Mouse (Mus musculus) MEL (cell line): ENCODE data around the gene Rnf185. TPM values are rescaled to one million over a fixed set of nuclear protein-coding genes. Genes with fewer than 3 reads are reported as not detected.

Experiments
- DNase-seq: peaks from one replicate; pipeline ENCODE4 v3.0.0; 2011; ENCODE audit warnings: low read depth, low spot score
- H3K27ac ChIP-seq: 2 replicates; pipeline ENCODE4 v1.5.1; 2012; ENCODE audit warnings: low read depth, mild to moderate bottlenecking, control low read depth, low read length, moderate library complexity; ENCODE audit not compliant: control insufficient read depth
- H3K27me3 ChIP-seq, 2 experiments: fragments of 150-350 bp in 1 of 2; sonication (generic) in 1 of 2; 2 replicates each; pipeline ENCODE4 v1.6.1; 2012; ENCODE audit warnings: low read length in 2 of 2, mild to moderate bottlenecking in 2 of 2, improper control_type of control experiment in 1 of 2, moderate library complexity in 1 of 2; ENCODE audit not compliant: insufficient read depth in 2 of 2, control insufficient read depth in 1 of 2
- H3K36me3 ChIP-seq, 2 experiments: 2 replicates each; pipeline ENCODE4 v1.6.1; 2012 to 2014; ENCODE audit warnings: low read length in 2 of 2, improper control_type of control experiment in 1 of 2, inconsistent platforms in 1 of 2, mild to moderate bottlenecking in 1 of 2; ENCODE audit not compliant: insufficient read depth in 2 of 2, control insufficient read depth in 1 of 2
- H3K4me1 ChIP-seq, 2 experiments: fragments of 150-350 bp in 1 of 2; sonication (generic) in 1 of 2; 2 replicates each; pipeline ENCODE4 v1.6.1; 2012; ENCODE audit warnings: low read length in 2 of 2, improper control_type of control experiment in 1 of 2, mild to moderate bottlenecking in 1 of 2; ENCODE audit not compliant: insufficient read depth in 2 of 2, control insufficient read depth in 1 of 2
- H3K4me3 ChIP-seq, 2 experiments: fragments of 150-350 bp in 1 of 2; sonication (generic) in 1 of 2; 2 replicates each; pipeline ENCODE4 v1.5.1; 2012; ENCODE audit warnings: low read depth in 2 of 2, low read length in 2 of 2, mild to moderate bottlenecking in 2 of 2, moderate library complexity in 2 of 2, control low read depth in 1 of 2, improper control_type of control experiment in 1 of 2; ENCODE audit not compliant: control insufficient read depth in 1 of 2, insufficient read depth in 1 of 2
- H3K79me2 ChIP-seq: 2 replicates; pipeline ENCODE4 v1.6.1; 2012; ENCODE audit warnings: mild to moderate bottlenecking, low read length, moderate library complexity; ENCODE audit not compliant: control insufficient read depth, poor library complexity, insufficient read depth
- H3K9ac ChIP-seq: 2 replicates; pipeline ENCODE4 v1.6.1; 2012; ENCODE audit warnings: low read depth, mild to moderate bottlenecking, control low read depth, low read length, moderate library complexity; ENCODE audit not compliant: control insufficient read depth, poor library complexity, severe bottlenecking
- H3K9me3 ChIP-seq: fragments of 150-350 bp; sonication (generic); replicated peaks from 2 replicates; pipeline ENCODE4 v1.6.1; 2012; ENCODE audit warnings: mild to moderate bottlenecking, low read length, improper control_type of control experiment, moderate library complexity; ENCODE audit not compliant: insufficient read depth
- CHD2 ChIP-seq: IDR thresholded peaks from 2 replicates; pipeline ENCODE4 v1.6.1; 2011; ENCODE audit warnings: low read length, improper control_type of control experiment
- ELF1 ChIP-seq: IDR thresholded peaks from 2 replicates; pipeline ENCODE4 v1.6.1; 2014; ENCODE audit warnings: low read depth, mild to moderate bottlenecking, inconsistent platforms, low read length, improper control_type of control experiment, moderate library complexity
- GABPA ChIP-seq: IDR thresholded peaks from 2 replicates; pipeline ENCODE4 v1.6.1; 2012; ENCODE audit warnings: low read depth, mild to moderate bottlenecking, inconsistent platforms, low read length, improper control_type of control experiment, moderate library complexity
- HCFC1 ChIP-seq: IDR thresholded peaks from 2 replicates; pipeline ENCODE4 v1.6.1; 2012; ENCODE audit warnings: low read depth, mild to moderate bottlenecking, inconsistent platforms, low read length, improper control_type of control experiment, moderate library complexity
- JUND ChIP-seq: IDR thresholded peaks from 2 replicates; pipeline ENCODE4 v1.6.1; 2011; ENCODE audit warnings: low read depth, mild to moderate bottlenecking, improper control_type of control experiment, low read length
- KAT2A ChIP-seq: conservative IDR thresholded peaks from 2 replicates; pipeline ENCODE4 v1.6.1; 2012; ENCODE audit warnings: low read depth, low read length, improper control_type of control experiment, inconsistent platforms
- MAX ChIP-seq: IDR thresholded peaks from 2 replicates; pipeline ENCODE4 v1.6.1; 2011; ENCODE audit warnings: low read length, improper control_type of control experiment
- MAZ ChIP-seq: IDR thresholded peaks from 2 replicates; pipeline ENCODE4 v1.6.1; 2012; ENCODE audit warnings: low read depth, mild to moderate bottlenecking, inconsistent platforms, low read length, improper control_type of control experiment
- MXI1 ChIP-seq: IDR thresholded peaks from 2 replicates; pipeline ENCODE4 v1.6.1; 2011; ENCODE audit warnings: mild to moderate bottlenecking, low read depth, low read length, improper control_type of control experiment
- MYB ChIP-seq: IDR thresholded peaks from 2 replicates; pipeline ENCODE4 v1.6.1; 2011; ENCODE audit warnings: mild to moderate bottlenecking, low read depth, low read length, improper control_type of control experiment
- NELFE ChIP-seq: IDR thresholded peaks from 2 replicates; pipeline ENCODE4 v1.6.1; 2011; ENCODE audit warnings: low read depth, low read length, improper control_type of control experiment
- NRF1 ChIP-seq: IDR thresholded peaks from 2 replicates; pipeline ENCODE4 v1.6.1; 2014; ENCODE audit warnings: low read depth, mild to moderate bottlenecking, inconsistent platforms, low read length, improper control_type of control experiment, moderate library complexity; ENCODE audit not compliant: poor library complexity, insufficient read depth, severe bottlenecking
- POLR2A ChIP-seq, 2 experiments: IDR thresholded peaks; 2 replicates each; pipeline ENCODE4 v1.6.1; 2011 to 2012; ENCODE audit warnings: low read length in 2 of 2, mild to moderate bottlenecking in 2 of 2, control low read depth in 1 of 2, improper control_type of control experiment in 1 of 2, low read depth in 1 of 2, moderate library complexity in 1 of 2; ENCODE audit not compliant: control insufficient read depth in 1 of 2, insufficient read depth in 1 of 2, poor library complexity in 1 of 2
- POLR2AphosphoS2 ChIP-seq: IDR thresholded peaks from 2 replicates; pipeline ENCODE4 v1.6.1; 2011; ENCODE audit warnings: low read length, improper control_type of control experiment
- POLR2AphosphoS5 ChIP-seq: IDR thresholded peaks from 2 replicates; pipeline ENCODE4 v1.6.1; 2012; ENCODE audit warnings: low read depth, borderline replicate concordance, mild to moderate bottlenecking, inconsistent platforms, low read length, moderate library complexity, mixed read lengths
- RAD21 ChIP-seq: IDR thresholded peaks from 2 replicates; pipeline ENCODE4 v1.6.1; 2011; ENCODE audit warnings: mild to moderate bottlenecking, low read depth, low read length, improper control_type of control experiment
- SIN3A ChIP-seq: IDR thresholded peaks from 2 replicates; pipeline ENCODE4 v1.6.1; 2012; ENCODE audit warnings: low read length, improper control_type of control experiment, inconsistent platforms
- TCF12 ChIP-seq: IDR thresholded peaks from 2 replicates; pipeline ENCODE4 v1.6.1; 2014; ENCODE audit warnings: low read depth, mild to moderate bottlenecking, inconsistent platforms, low read length, improper control_type of control experiment, moderate library complexity
- UBTF ChIP-seq: IDR thresholded peaks from 2 replicates; pipeline ENCODE4 v1.6.1; 2012; ENCODE audit warnings: low read depth, mild to moderate bottlenecking, inconsistent platforms, low read length, improper control_type of control experiment, moderate library complexity, borderline replicate concordance; ENCODE audit not compliant: insufficient read depth
- USF2 ChIP-seq, 2 experiments: IDR thresholded peaks; 2 replicates each; pipeline ENCODE4 v1.6.1; 2011 to 2012; ENCODE audit warnings: improper control_type of control experiment in 2 of 2, low read length in 2 of 2, borderline replicate concordance in 1 of 2, inconsistent platforms in 1 of 2, low read depth in 1 of 2, mild to moderate bottlenecking in 1 of 2; ENCODE audit not compliant: insufficient read depth in 1 of 2
- ZC3H11A ChIP-seq: IDR thresholded peaks from 2 replicates; pipeline ENCODE4 v1.6.1; 2012; ENCODE audit warnings: low read depth, mild to moderate bottlenecking, inconsistent platforms, low read length, improper control_type of control experiment
- ZKSCAN1 ChIP-seq: IDR thresholded peaks from 2 replicates; pipeline ENCODE4 v1.6.1; 2012; ENCODE audit warnings: low read depth, mild to moderate bottlenecking, inconsistent platforms, low read length, improper control_type of control experiment, moderate library complexity
- ZNF384 ChIP-seq: IDR thresholded peaks from 2 replicates; pipeline ENCODE4 v1.6.1; 2012; ENCODE audit warnings: low read depth, mild to moderate bottlenecking, inconsistent platforms, low read length, improper control_type of control experiment
- polyA plus RNA-seq, 2 experiments: library from polyadenylated mRNA; stranded (reverse) in 1 of 2; unstranded in 1 of 2; fragments of >175 nt in 1 of 2; fragments of >200 nt in 1 of 2; gene quantifications; 2 replicates each; pipeline versions ENCODE4 v1.2.1 to v1.2.4; 2012; ENCODE audit warnings: low replicate concordance in 2 of 2, low read depth in 1 of 2; ENCODE audit not compliant: insufficient read length in 2 of 2, insufficient read depth in 1 of 2, missing spikeins in 1 of 2
- total RNA-seq: library from RNA; depleted of rRNA; stranded (reverse); fragments of 300-350 nt; gene quantifications from 2 replicates; pipeline ENCODE4 v1.2.3, GENCODE M21; 2012

The Rnf185 gene
- total and polyA plus RNA-seq, 3 experiments: 9.9 to 13.8 TPM; not detected in 1

- Histone ChIP-seq H3K36me3 (no peaks in the 10 kb centered on the region), H3K9me3 (no peaks in the 10 kb centered on the region), H3K79me2 (no peaks in the 10 kb centered on the region), H3K4me3 (no peak overlapping the region), H3K27me3 (no peaks in the 10 kb centered on the region), H3K27ac (no peak overlapping the region), H3K4me1 (no peaks in the 10 kb centered on the region), H3K9ac (no peak overlapping the region)
- TF ChIP-seq MAX: no peak
- TF ChIP-seq MYB: no peak
- no peak for TF ChIP-seq NELFE
- no peak for TF ChIP-seq POLR2AphosphoS5
- TF ChIP-seq TCF12: no peak
- no peak for TF ChIP-seq HCFC1
- TF ChIP-seq ELF1: no peak
- TF ChIP-seq POLR2AphosphoS2: no peak
- TF ChIP-seq JUND: no peak
- no peak for DNase-seq
Measured at GRCm38 (mm10) chr11:3369449-3369848, 82.7 kb downstream of the Rnf185 start.

- Histone ChIP-seq H3K27me3 (no peaks in the 10 kb centered on the region), H3K4me3 (no peak overlapping the region), H3K4me1 (no peaks in the 10 kb centered on the region), H3K27ac (no peak overlapping the region), H3K36me3 (no peaks in the 10 kb centered on the region), H3K9ac (no peak overlapping the region), H3K79me2 (no peaks in the 10 kb centered on the region), H3K9me3 (no peaks in the 10 kb centered on the region)
- TF ChIP-seq POLR2A (IDR thresholded peaks at IDR 0.05; ENCODE audit: control insufficient read depth in 1 of 2, insufficient read depth in 1 of 2, low read depth in 1 of 2, low read length in 2 of 2, poor library complexity in 1 of 2) (no peak), RAD21 (no peak), MXI1 (no peak), USF2 (IDR thresholded peaks at IDR 0.05; ENCODE audit: borderline replicate concordance in 1 of 2, insufficient read depth in 1 of 2, low read depth in 1 of 2, low read length in 2 of 2) (no peak), ZKSCAN1 (no peak), JUND (no peak), MAX (no peak), MAZ (no peak), POLR2AphosphoS2 (no peak), SIN3A (no peak), CHD2 (no peak), GABPA (no peak), ELF1 (no peak), UBTF (no peak), KAT2A (no peak), ZNF384 (no peak), ZC3H11A (no peak), NRF1 (no peak)
- no peak for DNase-seq
Measured at GRCm38 (mm10) chr11:3368983-3369382, 83.2 kb downstream of the Rnf185 start.
